Mouse (Mus musculus) erythroblast, embryonic 14.5 days (primary cell): ENCODE measurements around the gene Sccpdh. TPM values are rescaled to one million over a fixed set of nuclear protein-coding genes. Genes with fewer than 3 reads are reported as not detected.
"Not testable (repeated sequence)": the region's sequence is repeated elsewhere in the genome, so short reads cannot be mapped to it uniquely, and the experiment has no call there.

Experiments
- H3K27me3 ChIP-seq: 2 replicates; pipeline ENCODE4 v1.6.1; 2012; ENCODE audit warnings: inconsistent platforms; ENCODE audit not compliant: control insufficient read depth
- H3K36me3 ChIP-seq: 2 replicates; pipeline ENCODE4 v1.6.1; 2012; ENCODE audit warnings: mild to moderate bottlenecking, inconsistent platforms; ENCODE audit not compliant: control insufficient read depth
- H3K4me1 ChIP-seq: 2 replicates; pipeline ENCODE4 v1.6.1; 2012; ENCODE audit warnings: inconsistent platforms; ENCODE audit not compliant: control insufficient read depth
- H3K4me3 ChIP-seq: replicated peaks from 2 replicates; pipeline ENCODE3; 2012; ENCODE audit warnings: moderate library complexity, mild to moderate bottlenecking, inconsistent platforms
- H3K9me3 ChIP-seq: 2 replicates; pipeline ENCODE4 v1.6.1; 2012; ENCODE audit warnings: low read length, inconsistent platforms, mixed read lengths; ENCODE audit not compliant: control insufficient read depth
- GATA1 ChIP-seq: IDR thresholded peaks from 2 replicates; pipeline ENCODE4 v1.6.1; 2012; ENCODE audit warnings: low read length, inconsistent platforms, mixed read lengths
- TAL1 ChIP-seq: IDR thresholded peaks from 3 replicates; pipeline ENCODE4 v1.6.1; 2012; ENCODE audit warnings: low read length, inconsistent platforms, mixed read lengths
- polyA plus RNA-seq: library from polyadenylated mRNA; stranded (reverse); fragments of >175 nt; gene quantifications from 2 replicates; pipeline ENCODE4 v1.2.3, GENCODE M21; 2012

The Sccpdh gene
- polyA plus RNA-seq, 1 experiment: not detected

- Histone ChIP-seq H3K4me1 (no peaks in the 10 kb centered on the region), H3K9me3 (no peaks in the 10 kb centered on the region), H3K36me3 (no peaks in the 10 kb centered on the region), H3K27me3 (no peaks in the 10 kb centered on the region), H3K4me3 (no peak overlapping the region)
- TF ChIP-seq TAL1 (no peak), GATA1 (no peak)
These were observed 33.9 kb upstream of the Sccpdh start for GRCm38 (mm10) chr1:179634159-179634558.

- H3K4me3 ChIP-seq: no peak overlapping the region
- no peaks in the 10 kb centered on the region for H3K36me3 ChIP-seq
- peaks cover 6% of the 10 kb centered on the region for H3K4me1 ChIP-seq
- H3K9me3 ChIP-seq: no peaks in the 10 kb centered on the region
- H3K27me3 ChIP-seq: peaks cover 6% of the 10 kb centered on the region; the same call in 1 of the 2 replicates
- TF ChIP-seq TAL1: no peak
- TF ChIP-seq GATA1: no peak
These were observed 25.3 kb upstream of the Sccpdh start for GRCm38 (mm10) chr1:179642726-179643125.

- Histone ChIP-seq H3K36me3 (no peaks in the 10 kb centered on the region), H3K27me3 (peaks cover 6% of the 10 kb centered on the region; the same call in 1 of the 2 replicates), H3K4me1 (peaks cover 9% of the 10 kb centered on the region), H3K9me3 (no peaks in the 10 kb centered on the region), H3K4me3 (no peak overlapping the region)
- TF ChIP-seq GATA1 (no peak), TAL1 (no peak)
These were observed 23.9 kb upstream of the Sccpdh start for GRCm38 (mm10) chr1:179644151-179644550.

- H3K4me3 ChIP-seq: no peak overlapping the region
- H3K27me3 ChIP-seq: peaks cover 6% of the 10 kb centered on the region; the same call in 1 of the 2 replicates
- peaks cover 19% of the 10 kb centered on the region for H3K4me1 ChIP-seq
- TF ChIP-seq TAL1: no peak
- TF ChIP-seq GATA1: no peak
- H3K9me3 ChIP-seq: no peaks in the 10 kb centered on the region
- H3K36me3 ChIP-seq: no peaks in the 10 kb centered on the region
These were observed 22.7 kb upstream of the Sccpdh start for GRCm38 (mm10) chr1:179645101-179645979.

GRCm38 (mm10) chr1:179645980-179646268, 22.1 kb upstream of the Sccpdh start:
- Histone ChIP-seq H3K36me3 (no peaks in the 10 kb centered on the region), H3K4me3 (no peak overlapping the region), H3K27me3 (peaks cover 6% of the 10 kb centered on the region; the same call in 1 of the 2 replicates)

GRCm38 (mm10) chr1:179648678-179649077, 19.3 kb upstream of the Sccpdh start:
- H3K4me1 ChIP-seq: peaks cover 23% of the 10 kb centered on the region
- H3K9me3 ChIP-seq, H3K4me3 ChIP-seq, H3K36me3 ChIP-seq, H3K27me3 ChIP-seq: not testable (repeated sequence)

More at GRCm38 (mm10) chr1:179645980-179646268, 22.1 kb upstream of the Sccpdh start:
- no peak for TF ChIP-seq GATA1
- TF ChIP-seq TAL1: no peak
- Histone ChIP-seq H3K4me1 (peaks cover 23% of the 10 kb centered on the region), H3K9me3 (no peaks in the 10 kb centered on the region)

- peaks cover 23% of the 10 kb centered on the region for H3K4me1 ChIP-seq
- TF ChIP-seq GATA1: no peak
- H3K4me3 ChIP-seq: no peak overlapping the region
These were observed 18.7 kb upstream of the Sccpdh start for GRCm38 (mm10) chr1:179649324-179649723.

GRCm38 (mm10) chr1:179650284-179650683, 17.7 kb upstream of the Sccpdh start:
- Histone ChIP-seq H3K36me3 (no peaks in the 10 kb centered on the region), H3K4me3 (no peak overlapping the region), H3K4me1 (peaks cover 21% of the 10 kb centered on the region), H3K27me3 (peaks cover 2% of the 10 kb centered on the region; the same call in 1 of the 2 replicates), H3K9me3 (peaks cover 3% of the 10 kb centered on the region; the same call in 1 of the 2 replicates)
- TF ChIP-seq GATA1 (no peak), TAL1 (no peak)

More at GRCm38 (mm10) chr1:179649324-179649723, 18.7 kb upstream of the Sccpdh start:
- Histone ChIP-seq H3K36me3 (no peaks in the 10 kb centered on the region), H3K9me3 (peaks cover 3% of the 10 kb centered on the region; the same call in 1 of the 2 replicates), H3K27me3 (peaks cover 4% of the 10 kb centered on the region; the same call in 1 of the 2 replicates)

GRCm38 (mm10) chr1:179651224-179651623, 16.8 kb upstream of the Sccpdh start:
- TF ChIP-seq GATA1 (no peak), TAL1 (no peak)
- Histone ChIP-seq H3K36me3 (no peaks in the 10 kb centered on the region), H3K4me3 (no peak overlapping the region), H3K27me3 (peaks cover 2% of the 10 kb centered on the region; the same call in 1 of the 2 replicates), H3K9me3 (peaks cover 3% of the 10 kb centered on the region; the same call in 1 of the 2 replicates), H3K4me1 (peaks cover 17% of the 10 kb centered on the region)
